In the genomic region with DNA sequence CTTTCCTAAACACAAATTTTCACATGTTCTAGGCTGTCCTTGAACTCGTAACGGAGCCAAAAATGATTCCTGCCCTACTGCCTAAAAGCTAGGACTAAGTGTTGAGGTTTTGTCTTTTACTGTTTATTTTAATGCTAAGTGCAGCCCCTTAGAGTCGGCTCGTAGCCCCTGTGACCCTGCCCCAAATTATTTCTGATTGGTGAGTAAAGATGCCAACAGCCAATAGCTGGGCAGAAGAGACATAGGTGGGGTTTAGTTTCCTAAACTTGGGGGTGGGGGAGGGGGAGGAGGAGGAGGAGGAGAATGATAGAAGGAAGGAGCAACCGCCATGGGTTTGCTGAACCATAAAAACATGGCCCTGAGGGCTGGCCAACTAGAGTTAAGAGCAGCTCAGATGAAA, we compare ENCODE assay signal across 35 mouse cellular contexts. TPM values are rescaled to one million over a fixed set of nuclear protein-coding genes. Genes with fewer than 3 reads are reported as not detected.
"Had no signal": no experiment of that assay in that cellular context is flagged by ENCODE, and none has a peak within 500 bp of the region (broad histone marks: within the 10 kb centered on the region; RNA-seq: fewer than 3 reads in every experiment).

No protein-coding gene starts in this region.

- DNase-seq: left cerebral cortex, postnatal 4 days; liver; liver, embryonic 13.5 days; liver, postnatal 0 days; lung, adult 18-20 months; lung, adult 2 months; lung, embryonic 14.5 days; lung, postnatal 10 days; lung, postnatal 14 days; lung, postnatal 36 days; lung, postnatal 4 days; midbrain, embryonic 14.5 days had no signal

- ATAC-seq: liver, embryonic 12.5 days; liver, postnatal 0 days; lung, postnatal 0 days; midbrain, embryonic 13.5 days; midbrain, embryonic 15.5 days; midbrain, embryonic 16.5 days had no signal

- H3K9me3 ChIP-seq: limb, embryonic 10.5 days; limb, embryonic 12.5 days; limb, embryonic 13.5 days; limb, embryonic 15.5 days; liver, embryonic 12.5 days; liver, embryonic 13.5 days; liver, embryonic 15.5 days; lung, embryonic 15.5 days; megakaryocyte, embryonic 14.5 days; midbrain, embryonic 10.5 days; midbrain, embryonic 12.5 days; midbrain, embryonic 13.5 days; midbrain, embryonic 15.5 days; neural tube, embryonic 12.5 days had no signal

- H3K9ac ChIP-seq: limb, embryonic 12.5 days; limb, embryonic 13.5 days; limb, embryonic 15.5 days; liver, embryonic 12.5 days; liver, embryonic 13.5 days; liver, embryonic 14.5 days; liver, embryonic 15.5 days; liver, postnatal 0 days; lung, embryonic 14.5 days; lung, embryonic 15.5 days; midbrain, embryonic 12.5 days; midbrain, embryonic 13.5 days; midbrain, embryonic 15.5 days; neural tube, embryonic 12.5 days had no signal

- H3K27ac ChIP-seq: limb, embryonic 10.5 days; limb, embryonic 12.5 days; limb, embryonic 13.5 days; limb, embryonic 15.5 days; liver, embryonic 12.5 days; liver, embryonic 13.5 days; liver, embryonic 14.5 days; liver, embryonic 15.5 days; lung, embryonic 15.5 days; macrophage; midbrain, embryonic 10.5 days; midbrain, embryonic 12.5 days; midbrain, embryonic 13.5 days; midbrain, embryonic 15.5 days; neural tube, embryonic 12.5 days had no signal

- H3K4me2 ChIP-seq: limb, embryonic 12.5 days; limb, embryonic 13.5 days; limb, embryonic 15.5 days; liver, embryonic 11.5 days; liver, embryonic 12.5 days; liver, embryonic 13.5 days; liver, embryonic 15.5 days; lung, embryonic 14.5 days; lung, embryonic 15.5 days; midbrain, embryonic 11.5 days; midbrain, embryonic 12.5 days; midbrain, embryonic 13.5 days; midbrain, embryonic 15.5 days; neural tube, embryonic 12.5 days had no signal

- H3K4me1 ChIP-seq: limb, embryonic 10.5 days; limb, embryonic 12.5 days; limb, embryonic 13.5 days; limb, embryonic 15.5 days; liver, embryonic 15.5 days; lung, embryonic 15.5 days; midbrain, embryonic 10.5 days; midbrain, embryonic 12.5 days; midbrain, embryonic 13.5 days; midbrain, embryonic 15.5 days; neural tube, embryonic 12.5 days had no signal

- H3K36me3 ChIP-seq: liver, embryonic 12.5 days; liver, embryonic 15.5 days had no signal

- H3K4me3 ChIP-seq: limb, embryonic 10.5 days; limb, embryonic 12.5 days; limb, embryonic 13.5 days; limb, embryonic 15.5 days; liver, embryonic 12.5 days; liver, embryonic 13.5 days; liver, embryonic 15.5 days; lung, embryonic 15.5 days; midbrain, embryonic 10.5 days; midbrain, embryonic 12.5 days; midbrain, embryonic 13.5 days; midbrain, embryonic 15.5 days; myocyte; neural tube, embryonic 12.5 days had no signal

- H3K27me3 ChIP-seq: limb, embryonic 12.5 days; limb, embryonic 13.5 days; limb, embryonic 15.5 days; liver, embryonic 12.5 days; liver, embryonic 13.5 days; liver, embryonic 15.5 days; lung, embryonic 15.5 days; megakaryocyte, embryonic 14.5 days; midbrain, embryonic 12.5 days; midbrain, embryonic 13.5 days; midbrain, embryonic 15.5 days; neural tube, embryonic 12.5 days had no signal

RNA-seq across cellular contexts. Expression of a gene that starts 18.3 kb away (rescaled TPM):
- polyA plus RNA-seq: limb, embryonic 10.5 days; limb, embryonic 13.5 days; liver, adult 2 months; liver, embryonic 13.5 days; liver, embryonic 14.5 days; liver, embryonic 15.5 days; liver, embryonic 16.5 days; liver, postnatal 0 days; lung, adult 2 months; lung, embryonic 14.5 days; lung, postnatal 0 days; macrophage; midbrain, embryonic 10.5 days; midbrain, embryonic 11.5 days; neural tube, embryonic 11.5 days; neural tube, embryonic 12.5 days had no signal
